Mouse (Mus musculus): ENCODE data around the gene Fbxw11. TPM values are rescaled to one million over a fixed set of nuclear protein-coding genes. Genes with fewer than 3 reads are reported as not detected.
"Not testable (repeated sequence)": the region's sequence is repeated elsewhere in the genome, so short reads cannot be mapped to it uniquely, and the experiment has no call there.

The Fbxw11 gene
- 87.7 and 113 TPM in 2 replicates for total RNA-seq (2021)
- long read RNA-seq, partial matches to known transcripts: 21 of 39 reads
- long read RNA-seq, other reads (novel, unspliced or antisense): 14 of 39 reads

DNA sequence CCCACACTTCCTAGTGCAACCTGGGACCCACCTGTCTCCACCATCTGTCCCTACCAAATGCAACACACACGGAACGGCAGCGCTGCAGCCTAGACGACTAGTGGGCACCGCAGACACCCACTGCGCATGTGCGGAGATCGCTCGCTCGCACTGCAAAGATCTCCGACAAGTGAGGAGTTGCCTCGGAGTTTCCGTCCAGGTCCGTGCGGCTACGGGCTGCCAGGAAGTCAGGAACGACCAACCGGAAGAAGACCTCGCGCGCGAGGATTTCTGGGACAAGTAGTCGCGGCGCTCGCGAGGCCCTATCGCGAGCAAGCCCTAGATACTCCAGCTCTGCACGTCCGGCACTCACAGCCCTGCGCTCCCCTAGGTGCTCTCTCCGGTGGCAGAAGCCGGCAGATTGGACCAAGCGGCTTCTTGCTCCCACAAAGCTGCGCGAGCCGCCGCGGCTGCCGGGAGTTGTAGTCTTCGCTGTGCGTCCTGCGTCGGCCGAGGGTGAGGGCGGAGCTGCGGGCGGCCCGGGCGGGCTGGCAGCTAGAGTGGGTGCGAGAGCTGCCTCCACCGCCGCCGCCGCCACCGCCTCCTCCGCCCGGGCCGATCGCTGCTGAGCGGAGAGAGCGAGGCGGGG, at the start of gene Fbxw11:
Gene Fbxw11 (plus strand): TSS at position 476 of the 628 bp plus-strand sequence.
- peak; percentile 94 for DNase-seq

DNA sequence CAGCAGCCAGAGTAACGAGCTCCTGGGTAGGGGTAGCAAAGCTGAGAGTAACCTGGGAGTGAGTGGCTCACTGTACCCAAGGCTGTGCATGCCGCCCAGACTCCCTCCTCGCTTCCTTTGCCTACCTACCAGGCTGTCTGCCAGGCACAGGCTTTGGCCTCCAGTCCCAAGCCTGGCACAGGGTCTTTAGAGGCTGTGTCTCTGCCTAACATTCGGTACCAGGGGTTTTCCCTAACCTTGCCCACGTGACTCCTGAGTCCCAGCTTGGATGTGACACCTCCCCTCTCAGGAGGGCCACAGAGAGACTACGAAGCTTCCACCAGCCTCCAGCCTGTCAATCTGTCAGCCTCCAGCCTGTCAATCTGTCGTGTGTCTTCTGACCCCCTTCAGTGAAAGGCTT, 49.4 kb upstream of the Fbxw11 start:
- DNase-seq: no peak

DNA sequence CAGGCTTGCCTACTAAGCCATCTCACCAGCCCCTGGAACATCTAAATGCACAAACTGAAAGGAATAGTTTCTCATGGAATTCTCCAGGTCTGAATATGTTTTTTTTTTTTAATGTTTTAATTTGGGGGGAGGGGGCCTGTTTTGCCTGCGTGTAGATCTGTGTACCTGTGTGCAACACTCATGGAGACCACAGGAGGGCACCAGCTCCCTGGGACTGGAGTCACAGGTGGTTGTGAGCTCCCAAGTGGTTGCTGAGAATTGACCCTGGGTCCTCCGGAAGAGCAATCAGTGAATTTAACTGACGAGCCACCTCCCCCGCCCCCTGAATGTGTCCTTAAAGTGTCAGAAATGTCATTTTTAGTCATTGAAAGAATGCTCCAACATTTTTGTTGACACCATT, 48.4 kb upstream of the Fbxw11 start:
- DNase-seq: no peak

DNA sequence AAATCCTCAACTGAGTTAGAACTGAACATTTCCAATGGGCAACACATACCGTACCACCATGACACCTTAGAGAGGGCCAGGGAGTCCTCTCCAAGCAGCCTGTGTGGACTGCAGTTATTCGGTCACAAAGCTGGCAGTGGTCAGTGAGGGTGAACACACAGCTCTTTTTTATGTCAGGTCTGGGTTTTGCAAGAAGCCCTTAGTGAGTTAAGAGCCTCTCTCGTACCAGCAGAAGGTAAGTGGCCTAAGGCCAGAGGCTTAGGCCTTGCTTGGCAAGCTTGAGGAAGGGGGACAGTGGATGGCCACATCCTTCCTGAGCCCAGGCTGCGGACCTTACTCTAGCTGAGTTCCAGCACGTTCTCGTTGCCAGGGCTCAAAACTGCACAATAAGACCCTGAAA, 42.2 kb upstream of the Fbxw11 start:
- DNase-seq: no peak

DNA sequence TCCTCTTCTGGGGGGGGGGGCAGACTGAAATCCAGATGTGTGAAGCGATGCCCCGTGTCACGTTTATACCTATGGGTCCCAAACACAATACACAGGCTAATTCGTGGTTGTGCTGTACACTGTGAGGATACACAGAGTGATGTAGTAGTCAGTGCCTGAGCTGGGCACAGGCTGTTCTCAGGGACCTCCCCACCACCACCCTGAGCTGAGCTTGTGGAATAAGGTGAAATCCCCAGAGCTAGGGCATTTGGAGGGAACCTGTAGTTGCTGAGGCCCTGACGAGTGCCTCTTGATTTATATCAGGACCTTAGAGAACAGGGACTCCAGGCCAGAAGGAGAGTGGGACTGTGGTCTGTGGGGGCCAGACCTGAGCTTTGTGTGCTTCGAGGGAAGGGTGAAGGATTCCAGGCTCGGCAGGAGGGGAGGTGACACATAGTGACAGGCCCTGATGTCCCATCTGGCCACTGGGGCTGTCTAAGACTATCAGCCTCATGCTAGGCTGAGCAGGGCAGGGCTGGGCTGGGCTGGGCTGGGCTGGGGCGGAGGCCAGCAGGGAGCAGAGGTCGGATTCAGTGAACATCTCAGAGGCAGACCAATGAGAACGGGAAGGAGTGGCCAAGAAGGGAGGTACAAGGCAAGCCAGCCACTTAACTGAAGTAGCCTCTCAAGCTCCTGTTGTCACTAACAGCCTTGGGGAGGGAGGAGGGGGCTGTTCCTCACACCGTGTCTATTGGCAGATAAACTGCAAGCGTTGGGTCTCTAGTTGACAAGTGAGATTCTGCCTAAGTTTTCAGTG, 40.8 kb upstream of the Fbxw11 start:
- no peak for DNase-seq

DNA sequence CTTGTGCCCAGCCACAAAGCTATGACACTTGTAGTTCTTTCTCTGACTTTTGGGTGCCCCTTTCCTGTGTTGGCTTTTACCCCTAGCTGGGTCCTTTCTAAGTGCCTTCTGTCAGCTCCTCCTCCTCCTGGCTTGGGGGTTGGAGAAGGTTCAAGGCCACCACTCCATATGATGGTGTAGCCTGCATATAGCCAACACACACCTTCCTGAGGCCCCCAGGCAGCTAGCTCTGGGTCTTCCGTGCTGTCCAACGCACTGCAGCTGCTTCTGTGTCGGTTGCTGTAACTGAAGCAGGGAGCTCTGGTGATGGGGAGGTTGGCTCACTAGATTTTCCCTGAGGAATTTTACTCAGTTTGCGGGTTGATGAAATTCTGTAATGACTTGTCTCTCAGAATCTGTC, 37.9 kb upstream of the Fbxw11 start:
- no peak for DNase-seq

DNA sequence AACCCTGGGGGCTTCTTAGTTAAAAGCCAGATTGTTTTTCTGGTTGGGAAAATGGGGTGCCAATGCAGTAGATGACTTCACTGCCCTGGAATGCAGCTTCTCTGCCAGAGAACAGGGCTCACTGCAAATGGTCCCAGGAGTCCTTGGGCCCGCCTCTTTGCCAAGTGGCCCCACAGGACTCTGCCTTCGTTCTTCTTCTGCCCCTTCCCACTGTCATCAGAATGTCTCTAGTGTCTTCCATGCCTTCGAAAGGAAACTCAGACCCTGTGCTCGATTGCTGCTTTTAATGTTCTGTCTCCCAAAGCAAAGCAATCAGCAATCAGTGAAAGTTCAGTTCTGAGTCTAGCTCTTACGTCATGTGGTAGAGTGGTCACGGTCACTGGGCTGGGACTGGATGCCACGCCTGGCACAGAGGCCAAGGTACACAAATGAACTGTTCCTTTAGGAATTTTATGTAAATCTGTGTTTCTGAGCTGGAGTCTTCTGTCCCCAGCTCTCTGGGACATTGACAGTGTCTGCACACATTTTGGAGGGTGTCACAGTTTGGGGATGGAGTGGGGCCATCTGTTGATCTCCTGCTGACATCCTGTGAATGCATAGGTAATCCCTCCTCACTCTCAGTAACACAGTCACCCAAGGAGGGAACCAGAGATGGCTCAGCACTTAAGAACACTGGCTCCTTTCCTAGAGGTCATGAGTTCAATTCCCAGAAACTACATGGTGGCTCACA, 37.2 kb upstream of the Fbxw11 start:
- peak; percentile 77 for DNase-seq

DNA sequence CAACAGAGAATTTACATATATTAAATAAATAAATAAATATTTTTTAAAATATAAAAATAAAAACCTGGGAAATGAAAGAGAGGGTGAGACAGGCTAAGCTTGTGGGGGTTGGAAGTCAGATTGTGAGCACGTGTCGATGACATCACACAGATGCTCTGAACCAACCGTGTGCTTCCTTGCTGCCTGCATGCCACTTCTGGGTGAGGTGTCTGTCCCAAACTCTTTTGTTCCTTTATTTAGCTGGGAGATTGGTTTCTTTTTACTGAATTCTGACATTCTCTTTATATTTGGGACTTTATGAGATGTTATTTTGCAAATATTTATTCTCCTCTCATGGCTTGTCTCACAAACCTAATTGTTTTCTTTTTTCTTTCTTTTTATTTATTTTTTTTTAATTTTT, 36.6 kb upstream of the Fbxw11 start:
- DNase-seq: no peak

DNA sequence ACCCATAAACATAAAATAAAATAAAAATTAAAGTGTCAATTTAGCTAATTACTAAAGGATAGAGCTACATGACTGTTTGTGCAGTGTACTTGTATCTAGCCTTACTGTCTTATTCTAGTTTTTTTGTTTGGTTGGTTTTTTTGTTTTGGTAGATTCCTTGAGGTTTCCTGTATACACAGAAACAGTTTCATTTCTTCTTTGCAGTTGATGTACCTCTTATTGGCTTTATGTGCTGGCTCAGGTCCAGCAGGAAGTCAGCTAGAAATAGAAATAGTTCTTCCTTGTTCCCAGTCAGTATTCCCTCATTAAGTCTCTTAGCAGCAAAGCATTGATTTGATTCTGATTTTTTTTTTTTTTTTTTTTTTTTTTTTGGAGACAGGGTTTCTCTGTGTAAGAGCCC, 35.2 kb upstream of the Fbxw11 start:
- DNase-seq: no peak

DNA sequence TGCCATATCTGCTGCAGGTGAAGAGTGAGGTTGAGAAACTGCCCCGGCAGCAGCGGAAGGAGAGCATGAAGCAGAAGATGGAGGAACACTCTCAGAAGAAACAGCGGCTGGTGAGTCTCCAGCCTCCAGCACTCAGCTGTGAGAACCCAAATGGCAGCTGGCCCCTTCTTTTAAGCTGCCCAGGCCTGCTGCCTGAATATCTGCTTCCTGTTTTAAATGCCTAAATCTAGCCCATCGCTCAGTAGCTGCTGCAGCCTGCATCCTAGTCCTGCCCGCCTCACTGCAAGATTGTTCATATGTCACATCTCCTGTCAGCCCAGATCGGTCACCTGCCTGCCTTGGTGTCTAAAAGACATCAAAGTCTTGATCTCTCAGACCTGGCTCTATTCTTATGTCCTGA, 31.9 kb upstream of the Fbxw11 start:
- DNase-seq: no peak

DNA sequence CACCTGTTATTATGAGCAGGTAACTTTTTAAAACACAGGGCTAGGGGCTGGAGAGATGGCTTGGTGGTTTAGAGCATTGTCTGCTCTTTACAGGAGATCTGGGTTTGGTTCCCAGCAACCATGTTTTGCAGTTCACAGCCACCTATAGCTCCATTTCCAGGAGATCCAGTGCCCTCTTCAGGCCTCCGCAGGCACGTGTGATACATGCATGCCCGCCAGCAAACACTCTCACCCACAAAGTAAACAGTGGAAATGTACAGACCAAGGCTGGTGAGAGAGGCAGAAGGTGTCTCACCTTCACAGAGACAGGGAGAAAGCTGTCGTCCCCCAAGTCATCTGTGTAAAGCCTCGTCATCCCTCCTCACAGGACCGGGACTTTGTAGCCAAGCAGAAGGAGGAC, 30.2 kb upstream of the Fbxw11 start:
- no peak for DNase-seq

DNA sequence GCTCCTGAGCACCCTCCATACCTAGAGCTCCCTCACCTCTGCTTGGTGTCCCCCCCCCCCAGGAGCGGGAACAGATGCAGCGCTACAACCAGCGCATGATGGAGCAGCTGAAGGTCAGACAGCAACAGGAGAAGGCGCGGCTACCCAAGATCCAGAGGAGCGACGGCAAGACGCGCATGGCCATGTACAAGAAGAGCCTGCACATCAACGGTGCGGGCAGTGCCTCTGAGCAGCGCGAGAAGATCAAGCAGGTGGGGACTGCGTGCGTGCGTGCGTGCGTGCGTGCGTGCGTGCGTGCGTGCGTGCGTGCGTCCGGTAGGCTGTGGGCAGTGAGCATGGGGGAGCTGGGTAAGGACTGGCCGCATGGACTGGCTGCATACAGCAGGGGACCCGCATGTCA, 28.1 kb upstream of the Fbxw11 start:
- no peak for DNase-seq

DNA sequence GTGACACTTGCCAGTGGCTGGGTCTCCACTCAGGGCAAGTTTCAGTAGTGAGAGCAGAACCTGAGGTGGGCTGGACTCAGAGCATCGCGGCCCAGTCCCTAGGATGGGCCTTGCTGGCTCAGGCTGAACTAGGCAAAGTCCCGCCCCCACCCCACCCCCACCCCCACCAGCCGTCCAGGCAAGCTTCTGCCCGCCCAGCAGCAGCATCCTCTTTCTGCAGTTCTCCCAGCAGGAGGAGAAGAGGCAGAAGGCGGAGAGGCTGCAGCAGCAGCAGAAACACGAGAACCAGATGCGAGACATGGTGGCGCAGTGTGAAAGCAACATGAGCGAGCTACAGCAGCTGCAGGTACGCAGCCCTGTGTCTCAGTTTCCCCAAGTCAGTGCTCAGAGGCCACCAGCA, 27.0 kb upstream of the Fbxw11 start:
- no peak for DNase-seq

DNA sequence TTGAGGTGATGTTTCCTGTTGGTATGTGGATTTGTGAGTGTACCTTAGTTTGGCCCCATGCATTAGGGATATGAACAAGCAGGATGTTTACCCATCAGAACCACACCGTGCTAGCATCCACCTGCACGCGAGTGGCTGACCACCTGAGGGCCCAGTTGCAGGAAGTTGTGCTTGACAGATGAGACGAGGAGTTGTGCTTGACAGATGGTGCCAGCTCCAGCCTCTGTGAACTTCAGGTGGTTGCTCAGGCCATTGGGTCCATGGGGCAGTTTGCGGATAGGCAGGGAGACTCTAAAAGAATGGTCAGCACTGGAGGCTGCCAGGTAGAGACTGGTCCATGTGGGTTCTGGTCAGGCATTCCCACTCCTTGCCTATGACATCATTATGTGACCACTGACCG, 26.4 kb upstream of the Fbxw11 start:
- DNase-seq: no peak

DNA sequence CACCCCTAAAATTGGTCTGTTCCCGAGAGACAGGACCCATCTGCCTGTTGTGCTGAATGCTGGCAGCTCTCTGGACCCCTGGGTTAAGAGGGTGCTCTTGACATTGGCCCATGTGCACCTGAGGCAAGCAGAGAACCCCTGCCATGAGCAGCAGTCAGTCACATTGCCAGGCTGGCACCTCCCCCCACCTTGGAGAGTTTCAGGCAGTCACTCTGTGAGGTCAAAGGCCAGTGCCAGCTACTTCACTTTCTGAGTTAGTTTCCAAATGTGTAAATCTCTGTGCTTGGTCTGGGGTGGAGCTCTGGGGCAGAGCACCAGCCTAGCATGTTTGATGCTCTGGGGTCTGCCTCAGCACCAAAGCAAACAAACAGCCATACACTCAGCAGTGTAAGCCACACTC, 24.5 kb upstream of the Fbxw11 start:
- no peak for DNase-seq

DNA sequence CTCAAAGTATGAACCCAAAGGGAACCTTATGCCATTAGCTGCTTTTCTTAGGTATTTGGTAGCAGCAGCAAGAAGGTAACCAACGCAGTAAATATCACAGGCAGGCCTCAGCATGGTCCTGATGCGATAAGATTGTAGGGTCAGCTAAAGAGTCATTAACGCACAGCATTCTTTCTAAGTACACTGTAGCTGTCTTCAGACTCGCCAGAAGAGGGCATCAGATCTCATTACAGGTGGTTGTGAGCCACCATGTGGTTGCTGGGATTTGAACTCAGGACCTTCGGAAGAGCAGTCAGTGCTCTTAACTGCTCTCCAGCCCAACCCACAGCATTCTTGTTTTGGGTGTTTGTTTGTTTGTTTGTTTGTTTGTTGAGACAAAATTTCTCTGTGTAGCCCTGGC, 23.9 kb upstream of the Fbxw11 start:
- not testable (repeated sequence) for DNase-seq

DNA sequence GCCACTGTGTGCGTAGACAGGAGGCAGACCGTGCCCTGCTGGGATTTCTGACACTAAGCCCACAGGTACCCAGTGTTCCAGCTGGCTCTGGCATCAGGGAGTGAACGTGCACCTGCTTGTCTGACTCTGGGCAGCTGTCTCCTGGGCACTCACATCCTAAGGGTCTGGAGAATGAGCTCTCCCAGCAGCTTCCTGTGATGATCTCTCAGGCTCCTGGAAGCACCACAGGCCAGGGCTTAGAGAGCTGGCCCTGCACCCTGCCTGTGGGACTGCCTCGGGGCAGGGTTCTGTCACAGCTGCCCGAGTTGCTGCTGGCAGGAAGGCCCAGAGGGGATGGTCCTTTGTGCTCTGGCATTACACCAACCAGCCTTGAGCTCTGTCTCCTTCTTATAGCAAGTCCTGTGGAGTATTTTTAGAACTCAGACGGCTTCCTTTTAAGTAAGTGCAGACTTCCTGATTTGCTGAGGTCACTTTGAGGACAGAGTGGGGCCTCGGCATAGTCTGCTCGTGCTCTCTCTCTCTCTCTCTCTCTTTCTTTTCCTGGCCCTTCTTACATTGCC, 23.2 kb upstream of the Fbxw11 start:
- peak; percentile 55 for DNase-seq

DNA sequence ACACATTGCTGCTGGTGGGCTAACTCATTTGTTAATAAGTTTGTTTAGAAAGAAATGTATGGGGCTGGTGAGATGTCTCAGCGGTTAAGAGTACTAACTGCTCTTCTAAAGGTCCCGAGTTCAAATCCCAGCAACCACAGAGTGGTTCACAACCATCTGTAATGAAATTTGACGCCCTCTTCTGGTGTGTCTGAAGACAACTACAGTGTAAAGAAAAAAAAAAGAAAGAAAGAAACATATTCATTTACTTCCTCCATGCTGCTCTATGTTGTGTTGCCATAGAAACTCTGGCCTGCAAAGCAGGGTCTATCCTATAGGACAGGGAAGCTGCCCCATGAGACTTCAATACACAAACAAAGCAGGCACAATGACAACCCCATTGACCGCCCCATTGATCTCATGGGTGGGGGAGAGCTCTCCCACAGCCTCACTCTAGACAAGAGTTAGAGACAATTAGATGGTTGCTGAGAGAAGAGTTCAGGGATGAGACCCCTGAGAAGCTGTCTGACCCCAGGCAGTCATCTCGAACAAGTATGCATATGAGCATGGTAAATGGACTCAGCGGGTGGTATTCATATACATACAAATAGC, 22.6 kb upstream of the Fbxw11 start:
- DNase-seq: no peak

DNA sequence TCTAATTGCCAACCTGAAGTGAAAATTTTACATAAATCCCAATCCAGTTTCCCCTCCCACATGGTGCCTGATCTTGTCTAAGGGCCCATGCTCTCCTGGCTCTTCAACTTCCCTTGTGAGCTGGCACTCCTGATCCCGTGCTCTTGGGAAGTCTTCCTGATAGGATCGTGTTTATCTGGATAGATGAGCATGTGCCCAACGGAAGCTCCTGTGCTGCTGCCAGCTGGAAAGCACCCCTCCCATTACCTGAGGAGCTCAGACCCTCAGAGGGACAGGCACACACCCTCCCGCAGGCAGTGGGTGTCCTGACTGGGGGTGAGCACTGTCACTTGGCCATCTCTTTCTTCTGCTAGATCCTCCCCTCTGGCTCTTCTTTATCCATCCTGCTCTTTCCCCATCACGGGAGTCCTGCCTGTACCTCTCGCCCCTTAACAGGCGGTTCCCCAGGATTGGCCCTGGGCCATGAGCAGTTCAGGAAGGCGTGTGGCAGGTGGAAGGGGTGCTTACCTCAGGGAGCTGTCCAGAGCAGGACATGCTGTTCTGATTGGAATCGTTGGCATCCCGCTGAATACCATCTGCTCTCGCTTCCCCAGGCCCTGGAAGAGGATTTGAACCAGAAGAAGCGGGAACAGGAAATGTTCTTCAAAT, 20.6 kb upstream of the Fbxw11 start:
- no peak for DNase-seq

DNA sequence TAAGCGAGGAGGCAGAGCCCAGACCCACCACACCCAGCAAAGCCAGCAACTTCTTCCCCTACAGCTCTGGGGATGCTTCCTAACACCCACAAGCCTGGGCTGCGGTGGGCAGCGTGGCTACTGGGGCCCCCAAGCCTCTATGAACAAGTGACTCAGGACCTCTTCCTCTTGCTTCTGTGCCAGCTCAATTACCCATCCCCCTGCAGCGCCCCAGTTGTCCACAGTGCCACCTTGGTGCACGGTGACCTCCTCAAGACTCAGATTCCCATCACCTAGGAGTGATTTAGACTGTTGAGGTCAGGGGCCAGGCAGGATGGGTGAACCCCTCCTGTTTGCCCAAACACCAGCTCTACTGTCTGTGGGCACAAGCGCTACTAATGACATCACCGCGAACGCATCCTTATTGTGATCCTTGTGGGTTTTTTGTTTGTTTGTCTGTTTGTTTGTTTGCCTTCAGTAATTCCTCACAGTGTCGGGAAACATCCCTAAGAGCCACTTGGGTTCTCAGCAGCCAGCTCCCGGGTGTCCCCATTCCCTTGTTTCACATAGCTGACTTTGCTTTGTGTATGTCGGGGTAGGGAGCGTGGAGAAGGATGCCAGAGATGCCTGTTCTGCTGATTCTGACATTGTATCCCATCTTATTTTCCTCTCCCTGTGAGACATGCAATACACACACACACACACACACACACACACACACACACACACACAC, 19.9 kb upstream of the Fbxw11 start:
- no peak for DNase-seq

DNA sequence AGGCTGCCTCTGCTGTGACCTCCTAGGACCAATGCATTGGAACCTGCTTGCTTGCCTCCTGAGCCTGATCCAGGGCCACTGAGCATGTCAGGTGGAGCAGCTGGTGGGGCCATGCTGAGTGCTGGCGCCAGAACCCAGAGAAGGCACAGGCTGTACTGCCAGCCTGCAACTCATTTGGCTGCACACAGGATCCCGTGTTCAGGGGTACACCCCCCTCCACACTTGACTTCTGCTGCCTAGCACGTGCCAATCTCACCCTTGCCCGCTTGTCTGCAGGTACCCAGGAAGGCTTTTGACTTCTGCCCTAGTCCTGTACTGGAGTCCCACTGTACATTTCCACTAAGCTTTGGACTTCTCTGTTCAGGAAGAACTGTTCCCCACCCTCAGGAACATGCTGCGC, 19.3 kb upstream of the Fbxw11 start:
- DNase-seq: no peak

Measured in adrenal gland, postnatal 25 days (tissue).